Mouse (Mus musculus): ENCODE measurements around the gene Fcrl6. TPM values are rescaled to one million over a fixed set of nuclear protein-coding genes. Genes with fewer than 3 reads are reported as not detected.

Gene Fcrl6
- polyA plus RNA-seq, 1 experiment from 2014 or later: 0.19 TPM

DNA sequence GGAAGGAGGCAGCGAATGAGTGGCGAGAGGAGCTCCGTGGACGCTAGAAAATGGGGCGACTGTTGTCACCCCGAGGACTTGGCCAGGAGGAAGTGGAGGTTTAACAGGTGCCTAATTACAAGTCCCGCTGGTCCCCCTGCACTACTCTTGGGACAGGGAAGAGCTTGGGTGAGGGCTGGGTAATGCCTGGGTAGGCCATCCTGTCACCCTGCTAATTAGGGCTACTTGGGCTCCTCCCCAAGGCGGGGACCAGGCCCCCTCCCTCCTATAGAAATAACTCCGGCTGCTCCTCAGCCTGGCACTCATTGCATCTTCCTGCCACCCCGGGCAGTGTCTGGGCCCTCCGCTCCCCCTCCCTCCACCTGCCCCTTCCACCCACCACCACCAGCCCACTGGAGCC lies 46.7 kb downstream of the Fcrl6 start, which contains the start of gene Vsig8:
Gene Vsig8, plus strand, starts transcription at position 301 of the 400 bp plus-strand sequence.
- Histone ChIP-seq H3K4me1 (peaks cover 8% of the 10 kb centered on the region), H3K4me2 (no peak within 1 kb of the TSS), H3K4me3 (no peak within 1 kb of the TSS), H3K27ac (no peak within 1 kb of the TSS), H3K9me3 (no peaks in the 10 kb centered on the region), H3K27me3 (replicated peaks) (peaks cover 8% of the 10 kb centered on the region), H3K9ac (no peak within 1 kb of the TSS), H3K36me3 (replicated peaks) (no peaks in the 10 kb centered on the region)
- WGBS: 81% methylated on average over 11 of the region's 11 CpGs
- ATAC-seq (replicated peaks): no peak

DNA sequence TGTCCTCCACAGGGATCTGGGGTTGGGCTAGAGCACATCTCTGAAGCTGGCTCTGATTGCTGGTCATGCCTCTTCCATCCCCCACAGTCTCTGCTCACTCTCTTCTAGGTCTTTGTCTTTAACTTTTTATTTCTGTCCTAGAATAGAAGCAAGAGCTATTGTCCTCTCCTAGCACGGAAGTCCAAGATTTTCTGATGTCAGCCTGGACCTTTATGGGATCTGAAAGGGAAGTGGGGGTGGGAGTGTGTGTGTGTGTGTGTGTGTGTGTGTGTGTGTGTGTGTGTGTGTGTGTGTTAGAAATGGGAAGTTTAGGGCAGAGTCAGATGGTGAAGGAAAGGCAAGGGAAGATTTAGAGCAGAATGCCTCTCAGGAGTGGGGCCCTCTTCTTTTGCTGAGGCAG lies 49.7 kb downstream of the Fcrl6 start:
- no peak for ATAC-seq (replicated peaks)
- Histone ChIP-seq H3K4me3 (no peak overlapping the region), H3K36me3 (replicated peaks) (no peaks in the 10 kb centered on the region), H3K4me1 (peaks cover 22% of the 10 kb centered on the region), H3K9me3 (no peaks in the 10 kb centered on the region), H3K9ac (no peak overlapping the region), H3K27me3 (replicated peaks) (no peaks in the 10 kb centered on the region), H3K4me2 (no peak overlapping the region), H3K27ac (no peak overlapping the region)
- 26% methylated on average over 1 of the region's 1 CpGs for WGBS

- Histone ChIP-seq H3K9me3 (no peaks in the 10 kb centered on the region), H3K4me1 (peaks cover 22% of the 10 kb centered on the region), H3K27me3 (replicated peaks) (no peaks in the 10 kb centered on the region), H3K9ac (peak overlapping the region; percentile 36; the same call in 1 of the 2 replicates), H3K4me2 (peak overlapping the region; percentile 57), H3K4me3 (peak overlapping the region; percentile 40), H3K36me3 (replicated peaks) (no peaks in the 10 kb centered on the region), H3K27ac (peak overlapping the region; percentile 60; the same call in 1 of the 2 replicates)
- WGBS: 35% methylated on average over 7 of the region's 7 CpGs
- peak; percentile 7; the same call in 1 of the 2 replicates for ATAC-seq (replicated peaks)
These were observed 51.3 kb downstream of the Fcrl6 start for GRCm38 (mm10) chr1:172551009-172551408.

DNA sequence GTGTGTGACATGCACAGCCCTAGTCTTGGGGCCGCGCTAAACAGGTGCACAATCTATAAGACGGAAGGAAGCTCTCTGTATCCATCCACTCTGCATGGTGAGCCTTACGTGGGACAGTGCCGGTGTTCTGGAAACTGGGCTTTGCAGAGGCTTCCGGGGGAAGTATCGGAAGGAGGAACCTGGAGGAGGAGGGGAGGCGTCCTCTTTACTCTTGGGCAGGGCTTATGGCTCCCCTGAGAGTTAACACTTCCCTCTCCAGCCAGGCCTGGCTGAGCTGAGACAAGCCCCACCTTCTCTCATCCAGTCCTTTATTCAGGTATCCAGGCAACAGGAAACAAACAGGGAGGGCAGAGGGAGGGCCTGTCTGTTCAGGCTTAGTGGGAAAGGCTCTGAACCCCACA lies 51.8 kb downstream of the Fcrl6 start:
- Histone ChIP-seq H3K9ac (peak overlapping the region; percentile 36), H3K4me2 (peak overlapping the region; percentile 57), H3K27me3 (replicated peaks) (no peaks in the 10 kb centered on the region), H3K4me1 (peaks cover 22% of the 10 kb centered on the region), H3K9me3 (no peaks in the 10 kb centered on the region), H3K27ac (peak overlapping the region; percentile 60), H3K36me3 (replicated peaks) (no peaks in the 10 kb centered on the region), H3K4me3 (peak overlapping the region; percentile 40)
- ATAC-seq (replicated peaks): peak; percentile 91
- under 1% methylated on average over 8 of the region's 8 CpGs for WGBS

GRCm38 (mm10) chr1:172549717-172550116 lies 52.6 kb downstream of the Fcrl6 start:
- Histone ChIP-seq H3K4me1 (peaks cover 22% of the 10 kb centered on the region), H3K27ac (no peak overlapping the region), H3K27me3 (replicated peaks) (no peaks in the 10 kb centered on the region), H3K36me3 (replicated peaks) (no peaks in the 10 kb centered on the region), H3K4me2 (peak overlapping the region; percentile 57), H3K4me3 (peak overlapping the region; percentile 40), H3K9ac (peak overlapping the region; percentile 36; the same call in 1 of the 2 replicates), H3K9me3 (no peaks in the 10 kb centered on the region)
- 4% methylated on average over 8 of the region's 8 CpGs for WGBS
- ATAC-seq (replicated peaks): no peak; the same call in 1 of the 2 replicates

DNA sequence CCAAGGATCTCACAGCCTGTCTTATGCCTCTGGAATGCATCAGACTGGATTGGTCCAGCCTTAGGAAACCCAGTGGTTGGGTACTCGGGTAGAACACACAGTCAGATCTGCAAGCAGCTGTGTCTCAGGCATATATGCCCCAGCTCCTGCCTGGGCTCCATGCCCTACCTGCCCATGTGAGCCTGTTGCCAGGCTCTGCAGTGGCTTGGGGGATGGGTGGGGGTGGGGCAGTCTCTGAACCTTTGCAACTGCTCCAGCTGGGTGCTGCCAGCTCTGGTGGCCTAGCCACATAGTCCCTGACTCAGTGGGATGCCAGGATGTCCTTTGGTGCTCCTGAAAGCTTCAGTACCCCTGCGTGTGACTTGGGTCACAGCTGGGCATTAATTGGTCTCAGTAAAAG lies 53.0 kb downstream of the Fcrl6 start:
- H3K4me2 ChIP-seq: peak overlapping the region; percentile 57
- ATAC-seq (replicated peaks): peak; percentile 15; the same call in 1 of the 2 replicates
- peak overlapping the region; percentile 40 for H3K4me3 ChIP-seq
- no peaks in the 10 kb centered on the region for H3K27me3 ChIP-seq (replicated peaks)
- H3K9ac ChIP-seq: no peak overlapping the region
- 18% methylated on average over 2 of the region's 2 CpGs for WGBS
- no peaks in the 10 kb centered on the region for H3K36me3 ChIP-seq (replicated peaks)
- no peaks in the 10 kb centered on the region for H3K9me3 ChIP-seq
- H3K27ac ChIP-seq: no peak overlapping the region
- H3K4me1 ChIP-seq: peaks cover 22% of the 10 kb centered on the region

- 57% methylated on average over 7 of the region's 7 CpGs for WGBS
- no peak for ATAC-seq (replicated peaks)
- Histone ChIP-seq H3K9me3 (no peaks in the 10 kb centered on the region), H3K27me3 (replicated peaks) (no peaks in the 10 kb centered on the region), H3K9ac (no peak overlapping the region), H3K4me1 (peaks cover 22% of the 10 kb centered on the region), H3K36me3 (replicated peaks) (no peaks in the 10 kb centered on the region), H3K4me2 (no peak overlapping the region), H3K27ac (no peak overlapping the region), H3K4me3 (no peak overlapping the region)
These were observed 53.9 kb downstream of the Fcrl6 start for GRCm38 (mm10) chr1:172548501-172548900.

Other genes with a start within 250 kb of the Fcrl6 start
- gene Pigm, start 226.0 kb downstream of the Fcrl6 start, polyA plus RNA-seq (2015; fragmentation: Nextera tagmentation; extraction: Ambion mirVana): 4.0 and 4.1 TPM in 2 replicates
- gene Slamf9, start 127.2 kb downstream of the Fcrl6 start, polyA plus RNA-seq (2015; fragmentation: Nextera tagmentation; extraction: Ambion mirVana): 0.13 and 0.47 TPM in 2 replicates
- gene Igsf9, start 120.8 kb downstream of the Fcrl6 start, polyA plus RNA-seq (2015; fragmentation: Nextera tagmentation; extraction: Ambion mirVana): 80.6 and 83.2 TPM in 2 replicates
- gene Tagln2, start 102.5 kb downstream of the Fcrl6 start, polyA plus RNA-seq (2015; fragmentation: Nextera tagmentation; extraction: Ambion mirVana): 57.2 and 58.7 TPM in 2 replicates
- gene Cfap45, start 81.8 kb downstream of the Fcrl6 start, polyA plus RNA-seq (2015; fragmentation: Nextera tagmentation; extraction: Ambion mirVana): 3.7 and 4.2 TPM in 2 replicates
- gene Vsig8, start 46.6 kb downstream of the Fcrl6 start, polyA plus RNA-seq (2015; fragmentation: Nextera tagmentation; extraction: Ambion mirVana): 0.32 and 0.37 TPM in 2 replicates
- not detected in 2 replicates for gene Slamf8, start 12.0 kb downstream of the Fcrl6 start, polyA plus RNA-seq (2015; fragmentation: Nextera tagmentation; extraction: Ambion mirVana)
- 6.4 and 6.8 TPM in 2 replicates for gene Dusp23, start 30.4 kb upstream of the Fcrl6 start, polyA plus RNA-seq (2015; fragmentation: Nextera tagmentation; extraction: Ambion mirVana)
- gene Crp, start 95.5 kb upstream of the Fcrl6 start, polyA plus RNA-seq (2015; fragmentation: Nextera tagmentation; extraction: Ambion mirVana): 0.13 TPM in 1 of 2 replicates, not detected in the other